Mouse (Mus musculus) heart, embryonic 12.5 days (tissue): ENCODE measurements at regions not wholly inside any gene's neighbourhood (a gene's known extent, or its start where the extent isn't known, plus 50 kb on each side); places are given as distances from the start of the nearest gene placed in this dataset.
"Not testable (repeated sequence)": the region's sequence is repeated elsewhere in the genome, so short reads cannot be mapped to it uniquely, and the experiment has no call there.

Experiments
- ATAC-seq: fragments of 200-750 bp; cut with Nextera tagmentation; 2 replicates; pipeline ENCODE4 v1.8.0; 2017; ENCODE audit warnings: moderate TSS enrichment, moderate library complexity; ENCODE audit not compliant: insufficient number of reproducible peaks, low FRiP score
- H3K27ac ChIP-seq: fragments of 300-500 bp; sonication (generic); 2 replicates; pipeline ENCODE4 v1.5.1; 2016; ENCODE audit warnings: mild to moderate bottlenecking, moderate library complexity; ENCODE audit not compliant: poor library complexity, severe bottlenecking
- H3K27me3 ChIP-seq: fragments of 300-500 bp; sonication (generic); replicated peaks from 2 replicates; pipeline ENCODE4 v1.6.1; 2016; ENCODE audit warnings: mild to moderate bottlenecking, moderate library complexity
- H3K36me3 ChIP-seq: fragments of 300-500 bp; sonication (generic); 2 replicates; pipeline ENCODE4 v1.6.1; 2016; ENCODE audit warnings: mild to moderate bottlenecking, moderate library complexity
- H3K4me1 ChIP-seq: fragments of 300-500 bp; sonication (generic); replicated peaks from 2 replicates; pipeline ENCODE4 v1.6.1; 2016; ENCODE audit warnings: mild to moderate bottlenecking
- H3K4me2 ChIP-seq: fragments of 300-500 bp; sonication (generic); 2 replicates; pipeline ENCODE4 v1.6.1; 2016; ENCODE audit warnings: mild to moderate bottlenecking, moderate library complexity
- H3K4me3 ChIP-seq: fragments of 300-500 bp; sonication (generic); 2 replicates; pipeline ENCODE4 v1.5.1; 2016; ENCODE audit warnings: mild to moderate bottlenecking
- H3K9ac ChIP-seq: fragments of 300-500 bp; sonication (generic); 2 replicates; pipeline ENCODE4 v1.6.1; 2016; ENCODE audit warnings: mild to moderate bottlenecking, moderate library complexity
- H3K9me3 ChIP-seq: fragments of 300-500 bp; sonication (generic); replicated peaks from 2 replicates; pipeline ENCODE4 v1.6.1; 2016; ENCODE audit warnings: mild to moderate bottlenecking, moderate library complexity
- WGBS: fragments of 180-500 bp; shearing (Covaris S2); methylation state at CpG from one replicate; pipeline ENCODE4 v1.1.7; 2016; 5-methylcytosine and 5-hydroxymethylcytosine counted together

- Histone ChIP-seq H3K4me3 (no peak overlapping the region), H3K27ac (no peak overlapping the region), H3K9me3 (no peaks in the 10 kb centered on the region), H3K36me3 (no peaks in the 10 kb centered on the region), H3K9ac (no peak overlapping the region), H3K4me2 (no peak overlapping the region), H3K27me3 (no peaks in the 10 kb centered on the region), H3K4me1 (no peaks in the 10 kb centered on the region)
- no peak for ATAC-seq
- WGBS, result 89% methylated on average over 4 of the region's 4 CpGs
These were observed 163.8 kb upstream of the Hapln1 start for GRCm38 (mm10) chr13:89375526-89376474.

GRCm38 (mm10) chr13:89378365-89378764 lies 161.2 kb upstream of the Hapln1 start:
- Histone ChIP-seq H3K4me2 (no peak overlapping the region), H3K4me1 (no peaks in the 10 kb centered on the region), H3K36me3 (no peaks in the 10 kb centered on the region), H3K9me3 (no peaks in the 10 kb centered on the region), H3K27ac (no peak overlapping the region), H3K9ac (no peak overlapping the region), H3K4me3 (no peak overlapping the region), H3K27me3 (no peaks in the 10 kb centered on the region)
- WGBS, result 89% methylated on average over 4 of the region's 4 CpGs
- no peak for ATAC-seq

- 91% methylated on average over 16 of the region's 16 CpGs for WGBS
- ATAC-seq, H3K4me2 ChIP-seq: not testable (repeated sequence)
These were observed 155.9 kb upstream of the Hapln1 start for GRCm38 (mm10) chr13:89383619-89384190.

GRCm38 (mm10) chr13:89384598-89385145 lies 154.9 kb upstream of the Hapln1 start:
- Histone ChIP-seq H3K36me3 (no peaks in the 10 kb centered on the region), H3K9me3 (peaks cover 13% of the 10 kb centered on the region; the same call in 1 of the 2 replicates), H3K4me1 (no peaks in the 10 kb centered on the region; the same call in 1 of the 2 replicates), H3K27ac (no peak overlapping the region), H3K4me3 (no peak overlapping the region), H3K4me2 (no peak overlapping the region), H3K27me3 (no peaks in the 10 kb centered on the region), H3K9ac (no peak overlapping the region)
- WGBS, result 75% methylated on average over 11 of the region's 11 CpGs
- ATAC-seq, result no peak

More at GRCm38 (mm10) chr13:89383619-89384190, 155.9 kb upstream of the Hapln1 start:
- not testable (repeated sequence) for H3K9ac ChIP-seq, H3K36me3 ChIP-seq, H3K4me1 ChIP-seq, H3K27me3 ChIP-seq, H3K27ac ChIP-seq, H3K4me3 ChIP-seq
- peaks cover 13% of the 10 kb centered on the region; the same call in 1 of the 2 replicates for H3K9me3 ChIP-seq

GRCm38 (mm10) chr13:89387416-89387815 lies 152.2 kb upstream of the Hapln1 start:
- no peak overlapping the region for H3K4me2 ChIP-seq
- no peak for ATAC-seq
- H3K9ac ChIP-seq, result no peak overlapping the region
- peaks cover 13% of the 10 kb centered on the region; the same call in 1 of the 2 replicates for H3K9me3 ChIP-seq
- no peaks in the 10 kb centered on the region; the same call in 1 of the 2 replicates for H3K4me1 ChIP-seq
- no peaks in the 10 kb centered on the region for H3K36me3 ChIP-seq
- H3K4me3 ChIP-seq, result no peak overlapping the region
- no peaks in the 10 kb centered on the region for H3K27me3 ChIP-seq
- H3K27ac ChIP-seq, result no peak overlapping the region
- WGBS, result 95% methylated on average over 1 of the region's 1 CpGs

GRCm38 (mm10) chr13:89389149-89389548 lies 150.4 kb upstream of the Hapln1 start:
- ATAC-seq, result no peak
- WGBS, result 10% methylated on average over 1 of the region's 1 CpGs
- no peak overlapping the region for H3K4me3 ChIP-seq
- no peaks in the 10 kb centered on the region for H3K36me3 ChIP-seq
- no peak overlapping the region for H3K4me2 ChIP-seq
- no peak overlapping the region for H3K9ac ChIP-seq
- no peaks in the 10 kb centered on the region; the same call in 1 of the 2 replicates for H3K4me1 ChIP-seq
- no peaks in the 10 kb centered on the region for H3K27me3 ChIP-seq
- 0 out of 2 replicates have a peak, but pooled peaks cover 6% of the 10 kb centered on the region for H3K9me3 ChIP-seq
- no peak overlapping the region for H3K27ac ChIP-seq

GRCm38 (mm10) chr13:89394717-89395344 lies 144.8 kb upstream of the Hapln1 start:
- H3K4me2 ChIP-seq, result no peak overlapping the region
- 54% methylated on average over 5 of the region's 5 CpGs for WGBS
- H3K9me3 ChIP-seq, result no peaks in the 10 kb centered on the region
- H3K4me3 ChIP-seq, result no peak overlapping the region
- H3K9ac ChIP-seq, result no peak overlapping the region
- no peak overlapping the region for H3K27ac ChIP-seq
- ATAC-seq, result no peak
- no peaks in the 10 kb centered on the region for H3K27me3 ChIP-seq
- H3K4me1 ChIP-seq, result no peaks in the 10 kb centered on the region
- no peaks in the 10 kb centered on the region for H3K36me3 ChIP-seq

GRCm38 (mm10) chr13:89395851-89396250 lies 143.7 kb upstream of the Hapln1 start:
- no peaks in the 10 kb centered on the region for H3K4me1 ChIP-seq
- H3K9ac ChIP-seq, result no peak overlapping the region
- no peaks in the 10 kb centered on the region for H3K9me3 ChIP-seq
- no peak overlapping the region for H3K4me2 ChIP-seq
- no peak for ATAC-seq
- no peaks in the 10 kb centered on the region for H3K27me3 ChIP-seq
- 56% methylated on average over 3 of the region's 3 CpGs for WGBS
- H3K4me3 ChIP-seq, result no peak overlapping the region
- H3K27ac ChIP-seq, result no peak overlapping the region
- H3K36me3 ChIP-seq, result no peaks in the 10 kb centered on the region

- H3K4me3 ChIP-seq, result no peak overlapping the region
- H3K9ac ChIP-seq, result no peak overlapping the region
- no peaks in the 10 kb centered on the region for H3K4me1 ChIP-seq
- H3K4me2 ChIP-seq, result no peak overlapping the region
- H3K36me3 ChIP-seq, result no peaks in the 10 kb centered on the region
- H3K27me3 ChIP-seq, result no peaks in the 10 kb centered on the region
- no peaks in the 10 kb centered on the region for H3K9me3 ChIP-seq
- 13% methylated on average over 5 of the region's 5 CpGs for WGBS
- ATAC-seq, result peak; percentile 80
- peak overlapping the region; percentile 47; the same call in 1 of the 2 replicates for H3K27ac ChIP-seq
These were observed 138.4 kb upstream of the Hapln1 start for GRCm38 (mm10) chr13:89401084-89401671.

- H3K27me3 ChIP-seq, result no peaks in the 10 kb centered on the region
- no peaks in the 10 kb centered on the region for H3K9me3 ChIP-seq
- no peaks in the 10 kb centered on the region for H3K36me3 ChIP-seq
- H3K27ac ChIP-seq, result no peak overlapping the region
- no peak overlapping the region for H3K4me2 ChIP-seq
- H3K4me3 ChIP-seq, result no peak overlapping the region
- H3K4me1 ChIP-seq, result no peaks in the 10 kb centered on the region
- ATAC-seq, result no peak
- 84% methylated on average over 2 of the region's 2 CpGs for WGBS
- no peak overlapping the region for H3K9ac ChIP-seq
These were observed 129.1 kb upstream of the Hapln1 start for GRCm38 (mm10) chr13:89410504-89410903.
